Mouse (Mus musculus) large intestine, adult 2 months (tissue): Measurements from ENCODE around the gene Osgep. TPM values are rescaled to one million over a fixed set of nuclear protein-coding genes. Genes with fewer than 3 reads are reported as not detected.
"Not testable (repeated sequence)": the region's sequence is repeated elsewhere in the genome, so short reads cannot be mapped to it uniquely, and the experiment has no call there.

Experiments used
- DNase-seq: peaks from one replicate; pipeline ENCODE4 v3.0.0-alpha.2; 2012; ENCODE audit warnings: low read depth, low spot score
- WGBS: fragments of 180-500 bp; shearing (Covaris S2); methylation state at CpG from one replicate; pipeline ENCODE4 v1.1.7; 2018; 5-methylcytosine and 5-hydroxymethylcytosine counted together
- polyA plus RNA-seq: library from polyadenylated mRNA; depleted of rRNA; stranded (reverse); fragments of >200 nt; gene quantifications from 2 replicates; pipeline ENCODE4 v1.2.3, GENCODE M21; 2012

Gene Osgep
- polyA plus RNA-seq, 1 experiment: 57.4 TPM

GRCm38 (mm10) chr14:50938119-50938908, 13.6 kb upstream of the Osgep start:
- DNase-seq: no peak
- WGBS: 89% methylated on average over 3 of the region's 3 CpGs

GRCm38 (mm10) chr14:50936649-50937048, 12.0 kb upstream of the Osgep start:
- WGBS: 32% methylated on average over 1 of the region's 1 CpGs
- DNase-seq: no peak

- WGBS: 10% methylated on average over 12 of the region's 12 CpGs
- DNase-seq: no peak
Measured at GRCm38 (mm10) chr14:50931493-50932020, 6.9 kb upstream of the Osgep start.

- DNase-seq: peak; percentile 94
- WGBS: under 1% methylated on average over 66 of the region's 68 CpGs
Measured at GRCm38 (mm10) chr14:50930754-50931492, 6.2 kb upstream of the Osgep start, which contains the start of the genes Pip4p1 and Pnp. Gene Pip4p1, minus strand, starts transcription at chr14:50930856. Gene Pnp, plus strand, starts transcription at chr14:50931082.

- WGBS: under 1% methylated on average over 38 of the region's 38 CpGs
- no peak for DNase-seq
Measured at GRCm38 (mm10) chr14:50930377-50930753, 5.7 kb upstream of the Osgep start.

- DNase-seq: no peak
- 2% methylated on average over 10 of the region's 10 CpGs for WGBS
Measured at GRCm38 (mm10) chr14:50929951-50930350, 5.3 kb upstream of the Osgep start.

GRCm38 (mm10) chr14:50927366-50927765, 2.7 kb upstream of the Osgep start:
- 70% methylated on average over 3 of the region's 3 CpGs for WGBS
- DNase-seq: no peak

- DNase-seq: no peak
Measured at GRCm38 (mm10) chr14:50925111-50925920, 623 bp upstream of the Osgep start.

GRCm38 (mm10) chr14:50923437-50923836, 1.3 kb downstream of the Osgep start:
- DNase-seq: not testable (repeated sequence)
- WGBS: 65% methylated on average over 1 of the region's 1 CpGs

More at GRCm38 (mm10) chr14:50925111-50925920, 623 bp upstream of the Osgep start:
- WGBS: 1% methylated on average over 38 of the region's 38 CpGs

- DNase-seq: no peak
- 66% methylated on average over 3 of the region's 3 CpGs for WGBS
Measured at GRCm38 (mm10) chr14:50911356-50911755, 13.3 kb downstream of the Osgep start.

GRCm38 (mm10) chr14:50908126-50908525, 16.6 kb downstream of the Osgep start:
- no peak for DNase-seq
- 59% methylated on average over 4 of the region's 4 CpGs for WGBS

- not testable (repeated sequence) for DNase-seq
Measured at GRCm38 (mm10) chr14:50905327-50905726, 19.4 kb downstream of the Osgep start.

- WGBS: 93% methylated on average over 4 of the region's 4 CpGs
- no peak for DNase-seq
Measured at GRCm38 (mm10) chr14:50904828-50905129, 19.9 kb downstream of the Osgep start.

- 8% methylated on average over 26 of the region's 26 CpGs for WGBS
- DNase-seq: no peak
Measured at GRCm38 (mm10) chr14:50903973-50904827, 20.5 kb downstream of the Osgep start.

- 93% methylated on average over 2 of the region's 2 CpGs for WGBS
- not testable (repeated sequence) for DNase-seq
Measured at GRCm38 (mm10) chr14:50897992-50898391, 26.7 kb downstream of the Osgep start.

- DNase-seq: no peak
- WGBS: 69% methylated on average over 7 of the region's 7 CpGs
Measured at GRCm38 (mm10) chr14:50897374-50897765, 27.3 kb downstream of the Osgep start, which contains the start of gene Klhl33. Gene Klhl33, minus strand, starts transcription at chr14:50897507.

GRCm38 (mm10) chr14:50896747-50897373, 27.8 kb downstream of the Osgep start:
- WGBS: 39% methylated on average over 23 of the region's 23 CpGs
- DNase-seq: no peak

- WGBS: 13% methylated on average over 19 of the region's 19 CpGs
- DNase-seq: no peak
Measured at GRCm38 (mm10) chr14:50895985-50896746, 28.5 kb downstream of the Osgep start.
